Mouse (Mus musculus) hindbrain, embryonic 11.5 days (tissue): ENCODE data around the gene Iqgap2. TPM values are rescaled to one million over a fixed set of nuclear protein-coding genes. Genes with fewer than 3 reads are reported as not detected.
A peak's percentile ranks its signal among the peaks of the same experiment; 100 is the strongest.

Experiments used
- ATAC-seq: fragments of 200-750 bp; cut with Nextera tagmentation; 2 replicates; pipeline ENCODE4 v1.8.0; 2017; ENCODE audit warnings: mild to moderate bottlenecking, moderate TSS enrichment, moderate library complexity; ENCODE audit not compliant: low FRiP score
- DNase-seq: peaks from one replicate; pipeline ENCODE4 v3.0.0-alpha.2; 2015; ENCODE audit warnings: low spot score
- H3K27ac ChIP-seq: fragments of 300-500 bp; sonication (generic); 2 replicates; pipeline ENCODE4 v1.5.1; 2014; ENCODE audit warnings: mild to moderate bottlenecking, low read depth, low read length
- H3K27me3 ChIP-seq: fragments of 300-500 bp; sonication (generic); 2 replicates; pipeline ENCODE4 v1.6.1; 2014; ENCODE audit warnings: mild to moderate bottlenecking, low read length, moderate library complexity, mixed read lengths; ENCODE audit not compliant: control insufficient read depth, insufficient read depth
- H3K36me3 ChIP-seq: fragments of 300-500 bp; sonication (generic); 2 replicates; pipeline ENCODE4 v1.6.1; 2014; ENCODE audit warnings: mild to moderate bottlenecking, low read length, moderate library complexity, mixed read lengths; ENCODE audit not compliant: control insufficient read depth, insufficient read depth
- H3K4me1 ChIP-seq: fragments of 300-500 bp; sonication (generic); replicated peaks from 2 replicates; pipeline ENCODE4 v1.6.1; 2014; ENCODE audit warnings: low read length, mixed read lengths; ENCODE audit not compliant: control insufficient read depth, insufficient read depth
- H3K4me2 ChIP-seq: fragments of 300-500 bp; sonication (generic); replicated peaks from 2 replicates; pipeline ENCODE4 v1.6.1; 2014; ENCODE audit warnings: mild to moderate bottlenecking, low read depth, low read length
- H3K4me3 ChIP-seq: fragments of 300-500 bp; sonication (generic); 2 replicates; pipeline ENCODE4 v1.5.1; 2014; ENCODE audit warnings: low read depth, low read length
- H3K9ac ChIP-seq: fragments of 300-500 bp; sonication (generic); 2 replicates; pipeline ENCODE4 v1.6.1; 2014; ENCODE audit warnings: low read depth, low read length
- H3K9me3 ChIP-seq: fragments of 300-500 bp; sonication (generic); 2 replicates; pipeline ENCODE4 v1.6.1; 2016; ENCODE audit warnings: low read length; ENCODE audit not compliant: control insufficient read depth
- WGBS: fragments of 180-500 bp; shearing (Covaris S2); extraction: QIAGEN DNeasy Blood & Tissue Kit; methylation state at CpG from one replicate; pipeline ENCODE4 v1.1.7; 2014; 5-methylcytosine and 5-hydroxymethylcytosine counted together
- polyA plus RNA-seq: library from polyadenylated mRNA; unstranded; fragments of >200 nt; fragmentation: Nextera tagmentation; extraction: Ambion mirVana; gene quantifications from 2 replicates; pipeline ENCODE4 v1.2.1, GENCODE M21; 2014

Iqgap2 gene
- polyA plus RNA-seq, 1 experiment from 2014 or later: 20.7 TPM

- H3K4me3 ChIP-seq: no peak overlapping the region
- H3K4me2 ChIP-seq: no peak overlapping the region
- WGBS: 92% methylated on average over 9 of the region's 9 CpGs
- H3K27ac ChIP-seq: no peak overlapping the region
- DNase-seq (no peak), ATAC-seq (no peak)
- H3K36me3 ChIP-seq: no peaks in the 10 kb centered on the region
- H3K4me1 ChIP-seq: no peaks in the 10 kb centered on the region
- H3K9me3 ChIP-seq: no peaks in the 10 kb centered on the region
- no peaks in the 10 kb centered on the region for H3K27me3 ChIP-seq
- H3K9ac ChIP-seq: no peak overlapping the region
Measured at GRCm38 (mm10) chr13:95742881-95743466, 148.7 kb downstream of the Iqgap2 start.

- no peaks in the 10 kb centered on the region for H3K9me3 ChIP-seq
- H3K4me1 ChIP-seq: no peaks in the 10 kb centered on the region
- no peak overlapping the region for H3K9ac ChIP-seq
- no peak for DNase-seq
- no peak overlapping the region for H3K4me2 ChIP-seq
- ATAC-seq: no peak
- no peaks in the 10 kb centered on the region for H3K36me3 ChIP-seq
- no peak overlapping the region for H3K27ac ChIP-seq
- H3K4me3 ChIP-seq: no peak overlapping the region
- 94% methylated on average over 11 of the region's 11 CpGs for WGBS
- H3K27me3 ChIP-seq: no peaks in the 10 kb centered on the region
Measured at GRCm38 (mm10) chr13:95741813-95742689, 149.7 kb downstream of the Iqgap2 start.

- Histone ChIP-seq H3K4me2 (no peak overlapping the region), H3K36me3 (no peaks in the 10 kb centered on the region), H3K9ac (no peak overlapping the region), H3K27ac (no peak overlapping the region), H3K4me1 (no peaks in the 10 kb centered on the region), H3K9me3 (no peaks in the 10 kb centered on the region), H3K27me3 (no peaks in the 10 kb centered on the region), H3K4me3 (no peak overlapping the region)
- no peak for ATAC-seq
- WGBS: 78% methylated on average over 5 of the region's 5 CpGs
- DNase-seq: peak; percentile 14
Measured at GRCm38 (mm10) chr13:95739651-95740050, 152.1 kb downstream of the Iqgap2 start.

- no peak overlapping the region for H3K9ac ChIP-seq
- 91% methylated on average over 4 of the region's 4 CpGs for WGBS
- no peak overlapping the region for H3K4me3 ChIP-seq
- ATAC-seq: no peak
- H3K36me3 ChIP-seq: peaks cover 2% of the 10 kb centered on the region; the same call in 1 of the 2 replicates
- no peak for DNase-seq
- H3K27me3 ChIP-seq: no peaks in the 10 kb centered on the region
- no peak overlapping the region for H3K27ac ChIP-seq
- no peak overlapping the region for H3K4me2 ChIP-seq
- H3K4me1 ChIP-seq: no peaks in the 10 kb centered on the region
- H3K9me3 ChIP-seq: no peaks in the 10 kb centered on the region
Measured at GRCm38 (mm10) chr13:95730491-95730890, 161.2 kb downstream of the Iqgap2 start.

GRCm38 (mm10) chr13:95719320-95720232, 172.1 kb downstream of the Iqgap2 start:
- no peaks in the 10 kb centered on the region for H3K36me3 ChIP-seq
- no peak overlapping the region for H3K27ac ChIP-seq
- no peaks in the 10 kb centered on the region for H3K27me3 ChIP-seq
- DNase-seq (peak; percentile 75), ATAC-seq (peak; percentile 77)
- WGBS: 58% methylated on average over 14 of the region's 14 CpGs
- H3K4me2 ChIP-seq: no peak overlapping the region
- H3K4me3 ChIP-seq: no peak overlapping the region
- H3K9ac ChIP-seq: no peak overlapping the region
- H3K9me3 ChIP-seq: no peaks in the 10 kb centered on the region
- no peaks in the 10 kb centered on the region for H3K4me1 ChIP-seq

GRCm38 (mm10) chr13:95715356-95715755, 176.4 kb downstream of the Iqgap2 start:
- no peak overlapping the region for H3K4me3 ChIP-seq
- WGBS: 82% methylated on average over 4 of the region's 4 CpGs
- no peak overlapping the region for H3K4me2 ChIP-seq
- ATAC-seq (no peak), DNase-seq (no peak)
- H3K36me3 ChIP-seq: no peaks in the 10 kb centered on the region
- H3K27ac ChIP-seq: no peak overlapping the region
- H3K9ac ChIP-seq: no peak overlapping the region
- no peaks in the 10 kb centered on the region for H3K27me3 ChIP-seq
- H3K9me3 ChIP-seq: no peaks in the 10 kb centered on the region
- no peaks in the 10 kb centered on the region for H3K4me1 ChIP-seq

GRCm38 (mm10) chr13:95714271-95714975, 177.3 kb downstream of the Iqgap2 start:
- H3K4me2 ChIP-seq: no peak overlapping the region
- H3K27me3 ChIP-seq: no peaks in the 10 kb centered on the region
- no peak for ATAC-seq
- H3K27ac ChIP-seq: no peak overlapping the region
- H3K36me3 ChIP-seq: no peaks in the 10 kb centered on the region
- H3K9ac ChIP-seq: no peak overlapping the region
- no peaks in the 10 kb centered on the region for H3K9me3 ChIP-seq
- no peaks in the 10 kb centered on the region for H3K4me1 ChIP-seq
- DNase-seq: no peak
- 76% methylated on average over 3 of the region's 3 CpGs for WGBS
- no peak overlapping the region for H3K4me3 ChIP-seq

- H3K9me3 ChIP-seq: no peaks in the 10 kb centered on the region
- ATAC-seq: no peak
- H3K36me3 ChIP-seq: no peaks in the 10 kb centered on the region
- no peak overlapping the region for H3K27ac ChIP-seq
- DNase-seq: no peak
- H3K4me3 ChIP-seq: no peak overlapping the region
- H3K27me3 ChIP-seq: no peaks in the 10 kb centered on the region
- H3K9ac ChIP-seq: no peak overlapping the region
- H3K4me2 ChIP-seq: no peak overlapping the region
- no peaks in the 10 kb centered on the region for H3K4me1 ChIP-seq
- WGBS: 93% methylated on average over 9 of the region's 9 CpGs
Measured at GRCm38 (mm10) chr13:95712570-95713268, 179.0 kb downstream of the Iqgap2 start.
